Mouse (Mus musculus) intestine, embryonic 16.5 days (tissue): ENCODE measurements around the gene Creb5. TPM values are rescaled to one million over a fixed set of nuclear protein-coding genes. Genes with fewer than 3 reads are reported as not detected.

Experiments
- ATAC-seq: fragments of 200-750 bp; cut with Nextera tagmentation; 2 replicates; pipeline ENCODE4 v1.8.0; 2017; ENCODE audit warnings: moderate TSS enrichment, moderate library complexity
- H3K27ac ChIP-seq: fragments of 300-500 bp; sonication (generic); 2 replicates; pipeline ENCODE4 v1.5.1; 2014; ENCODE audit warnings: mild to moderate bottlenecking, low read length
- H3K27me3 ChIP-seq: fragments of 300-500 bp; sonication (generic); replicated peaks from 2 replicates; pipeline ENCODE4 v1.6.1; 2014; ENCODE audit warnings: low read length, control low read depth, mixed read lengths; ENCODE audit not compliant: control insufficient read depth, insufficient read depth
- H3K36me3 ChIP-seq: fragments of 300-500 bp; sonication (generic); 2 replicates; pipeline ENCODE4 v1.6.1; 2014; ENCODE audit warnings: low read length, control low read depth; ENCODE audit not compliant: control insufficient read depth, insufficient read depth
- H3K4me1 ChIP-seq: fragments of 300-500 bp; sonication (generic); 2 replicates; pipeline ENCODE4 v1.6.1; 2014; ENCODE audit warnings: low read length, control low read depth, mixed read lengths; ENCODE audit not compliant: control insufficient read depth, insufficient read depth
- H3K4me2 ChIP-seq: fragments of 300-500 bp; sonication (generic); 2 replicates; pipeline ENCODE4 v1.6.1; 2014; ENCODE audit warnings: low read depth, low read length, control low read depth
- H3K4me3 ChIP-seq: fragments of 300-500 bp; sonication (generic); 2 replicates; pipeline ENCODE4 v1.5.1; 2014; ENCODE audit warnings: mild to moderate bottlenecking, low read length
- H3K9ac ChIP-seq: fragments of 300-500 bp; sonication (generic); 2 replicates; pipeline ENCODE4 v1.6.1; 2014; ENCODE audit warnings: low read depth, low read length
- H3K9me3 ChIP-seq: fragments of 300-500 bp; sonication (generic); 2 replicates; pipeline ENCODE4 v1.6.1; 2016; ENCODE audit warnings: low read length, control low read depth; ENCODE audit not compliant: control insufficient read depth
- WGBS: fragments of 180-500 bp; shearing (Covaris S2); extraction: QIAGEN DNeasy Blood & Tissue Kit; methylation state at CpG from one replicate; pipeline ENCODE4 v1.1.7; 2014; 5-methylcytosine and 5-hydroxymethylcytosine counted together
- polyA plus RNA-seq: library from polyadenylated mRNA; unstranded; fragments of >200 nt; fragmentation: Nextera tagmentation; extraction: Ambion mirVana; gene quantifications from 2 replicates; pipeline ENCODE4 v1.2.1, GENCODE M21; 2015

Creb5 gene
- polyA plus RNA-seq, 1 experiment from 2014 or later, result 4.1 TPM

GRCm38 (mm10) chr6:53688762-53689477, 401.9 kb downstream of the Creb5 start:
- H3K9ac ChIP-seq, result no peak overlapping the region
- no peak overlapping the region for H3K4me3 ChIP-seq
- no peak overlapping the region for H3K4me2 ChIP-seq
- no peaks in the 10 kb centered on the region for H3K27me3 ChIP-seq
- no peak overlapping the region for H3K27ac ChIP-seq
- no peaks in the 10 kb centered on the region for H3K4me1 ChIP-seq
- WGBS, result 60% methylated on average over 7 of the region's 7 CpGs
- no peaks in the 10 kb centered on the region for H3K9me3 ChIP-seq
- H3K36me3 ChIP-seq, result no peaks in the 10 kb centered on the region
- ATAC-seq, result no peak

GRCm38 (mm10) chr6:53691006-53691405, 403.9 kb downstream of the Creb5 start:
- H3K4me1 ChIP-seq, result no peaks in the 10 kb centered on the region
- WGBS, result 90% methylated on average over 1 of the region's 1 CpGs
- H3K27me3 ChIP-seq, result no peaks in the 10 kb centered on the region
- no peak overlapping the region for H3K4me2 ChIP-seq
- no peak for ATAC-seq
- no peaks in the 10 kb centered on the region for H3K9me3 ChIP-seq
- no peaks in the 10 kb centered on the region for H3K36me3 ChIP-seq
- H3K27ac ChIP-seq, result no peak overlapping the region
- H3K4me3 ChIP-seq, result no peak overlapping the region
- H3K9ac ChIP-seq, result no peak overlapping the region

- no peak overlapping the region for H3K27ac ChIP-seq
- no peak for ATAC-seq
- WGBS, result 80% methylated on average over 9 of the region's 9 CpGs
Measured at GRCm38 (mm10) chr6:53695216-53695615, 408.1 kb downstream of the Creb5 start.

GRCm38 (mm10) chr6:53696471-53696870, 409.4 kb downstream of the Creb5 start:
- Histone ChIP-seq H3K9me3 (no peaks in the 10 kb centered on the region), H3K4me2 (no peak overlapping the region), H3K9ac (no peak overlapping the region), H3K27ac (no peak overlapping the region), H3K36me3 (no peaks in the 10 kb centered on the region), H3K4me3 (no peak overlapping the region), H3K4me1 (no peaks in the 10 kb centered on the region), H3K27me3 (no peaks in the 10 kb centered on the region)
- ATAC-seq, result no peak
- WGBS, result 60% methylated on average over 6 of the region's 6 CpGs

More at GRCm38 (mm10) chr6:53695216-53695615, 408.1 kb downstream of the Creb5 start:
- no peak overlapping the region for H3K9ac ChIP-seq
- H3K4me3 ChIP-seq, result no peak overlapping the region
- H3K4me1 ChIP-seq, result no peaks in the 10 kb centered on the region
- H3K4me2 ChIP-seq, result no peak overlapping the region
- no peaks in the 10 kb centered on the region for H3K9me3 ChIP-seq
- H3K27me3 ChIP-seq, result no peaks in the 10 kb centered on the region
- no peaks in the 10 kb centered on the region for H3K36me3 ChIP-seq

GRCm38 (mm10) chr6:53696921-53697320, 409.9 kb downstream of the Creb5 start:
- Histone ChIP-seq H3K4me1 (no peaks in the 10 kb centered on the region), H3K9ac (no peak overlapping the region), H3K4me2 (no peak overlapping the region), H3K27ac (no peak overlapping the region), H3K9me3 (no peaks in the 10 kb centered on the region), H3K36me3 (no peaks in the 10 kb centered on the region), H3K27me3 (no peaks in the 10 kb centered on the region), H3K4me3 (no peak overlapping the region)
- ATAC-seq, result no peak
- WGBS, result 81% methylated on average over 6 of the region's 6 CpGs

- no peak overlapping the region for H3K9ac ChIP-seq
- no peaks in the 10 kb centered on the region for H3K9me3 ChIP-seq
- WGBS, result 19% methylated on average over 15 of the region's 15 CpGs
- ATAC-seq, result no peak
- no peak overlapping the region for H3K4me3 ChIP-seq
- peak overlapping the region; percentile 22; the same call in 1 of the 2 replicates for H3K4me2 ChIP-seq
- no peak overlapping the region for H3K27ac ChIP-seq
- H3K27me3 ChIP-seq, result no peaks in the 10 kb centered on the region
- H3K36me3 ChIP-seq, result no peaks in the 10 kb centered on the region
- H3K4me1 ChIP-seq, result no peaks in the 10 kb centered on the region
Measured at GRCm38 (mm10) chr6:53698128-53698749, 411.2 kb downstream of the Creb5 start.

GRCm38 (mm10) chr6:53704440-53704839, 417.4 kb downstream of the Creb5 start:
- H3K9me3 ChIP-seq, result no peaks in the 10 kb centered on the region
- ATAC-seq, result no peak

GRCm38 (mm10) chr6:53706604-53707330, 419.7 kb downstream of the Creb5 start:
- H3K27ac ChIP-seq, result no peak overlapping the region
- 80% methylated on average over 10 of the region's 10 CpGs for WGBS
- H3K4me1 ChIP-seq, result no peaks in the 10 kb centered on the region
- no peak overlapping the region for H3K9ac ChIP-seq
- H3K4me3 ChIP-seq, result no peak overlapping the region
- H3K4me2 ChIP-seq, result no peak overlapping the region
- H3K36me3 ChIP-seq, result no peaks in the 10 kb centered on the region
- H3K9me3 ChIP-seq, result no peaks in the 10 kb centered on the region
- no peak for ATAC-seq
- H3K27me3 ChIP-seq, result no peaks in the 10 kb centered on the region

More at GRCm38 (mm10) chr6:53704440-53704839, 417.4 kb downstream of the Creb5 start:
- Histone ChIP-seq H3K4me3 (no peak overlapping the region), H3K4me2 (no peak overlapping the region), H3K27me3 (no peaks in the 10 kb centered on the region), H3K4me1 (no peaks in the 10 kb centered on the region), H3K36me3 (no peaks in the 10 kb centered on the region), H3K9ac (no peak overlapping the region), H3K27ac (no peak overlapping the region)
- WGBS, result 32% methylated on average over 2 of the region's 2 CpGs

GRCm38 (mm10) chr6:53707795-53708194, 420.7 kb downstream of the Creb5 start:
- Histone ChIP-seq H3K36me3 (no peaks in the 10 kb centered on the region), H3K27ac (no peak overlapping the region), H3K9ac (no peak overlapping the region), H3K9me3 (no peaks in the 10 kb centered on the region), H3K4me1 (no peaks in the 10 kb centered on the region), H3K4me3 (no peak overlapping the region), H3K27me3 (no peaks in the 10 kb centered on the region), H3K4me2 (no peak overlapping the region)
- no peak for ATAC-seq
- WGBS, result 59% methylated on average over 5 of the region's 5 CpGs
